Comparison of ENCODE assay signal across 9 mouse cellular contexts in the genomic region with DNA sequence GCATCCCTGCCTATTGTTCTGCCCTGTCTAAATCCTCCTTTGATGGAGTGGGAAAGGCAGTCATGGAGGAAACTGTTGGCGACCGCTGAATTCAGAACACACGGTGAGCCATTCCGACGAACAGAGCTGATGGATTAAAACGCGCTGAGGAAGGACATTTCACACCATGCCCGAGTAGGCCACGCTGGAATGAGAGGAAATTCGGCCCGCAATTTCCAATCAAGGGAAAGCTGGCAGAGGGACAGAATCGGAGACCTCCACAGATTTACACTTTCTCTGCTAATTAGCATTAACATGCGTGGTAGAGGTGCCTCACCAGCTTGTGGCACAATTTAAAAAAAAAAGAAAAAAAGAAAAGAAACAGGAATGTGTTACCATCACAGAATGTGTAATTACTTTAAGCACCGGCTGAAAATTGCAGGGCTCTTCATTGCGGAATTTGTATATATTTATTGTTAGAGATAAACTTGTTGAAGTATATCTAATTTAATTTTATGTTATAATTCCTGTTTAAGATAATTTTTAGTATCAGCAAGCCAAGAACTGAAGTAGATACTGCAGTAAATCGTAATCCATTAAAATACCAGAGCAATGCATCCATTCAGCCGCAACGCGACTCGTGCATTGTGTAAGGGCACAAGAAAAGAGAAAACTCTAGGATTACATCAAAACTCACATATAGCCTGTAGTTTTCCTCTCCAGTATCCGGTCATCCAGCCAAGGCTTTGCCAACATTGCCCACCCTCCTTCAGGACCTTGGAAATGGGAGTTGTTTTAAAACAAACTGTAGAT.
DNase-seq lines count a peak whose midpoint lies in the region; ATAC-seq and TF ChIP-seq lines count a peak whose summit lies in the region.
"Had no signal": no experiment of that assay in that cellular context is flagged by ENCODE, and none has a peak within 500 bp of the region (broad histone marks: within the 10 kb centered on the region; RNA-seq: fewer than 3 reads in every experiment).

No protein-coding gene starts in this region.

- H3K4me3 ChIP-seq in intestine, embryonic 15.5 days (replicated peaks): no peak overlapping the region
- no peak overlapping the region for H3K4me3 ChIP-seq in intestine, postnatal 0 days (ENCODE audit: low read depth, low read length)
- H3K4me3 ChIP-seq in forebrain, embryonic 10.5 days: peak overlapping the region; percentile 35
- peak overlapping the region; percentile 36 for H3K4me3 ChIP-seq in midbrain, embryonic 10.5 days

- 49% methylated on average over 21 of the region's 21 CpGs for WGBS in intestine, embryonic 15.5 days
- 54% methylated on average over 21 of the region's 21 CpGs for WGBS in intestine, postnatal 0 days
- 36% methylated on average over 21 of the region's 21 CpGs for WGBS in forebrain, embryonic 10.5 days
- WGBS in midbrain, embryonic 10.5 days: 43% methylated on average over 21 of the region's 21 CpGs

- no peak for ATAC-seq in intestine, embryonic 15.5 days
- ATAC-seq in intestine, postnatal 0 days: no peak

- no peaks in the 10 kb centered on the region for H3K36me3 ChIP-seq in intestine, embryonic 15.5 days
- H3K36me3 ChIP-seq in intestine, postnatal 0 days (ENCODE audit: control insufficient read depth, insufficient read depth): no peaks in the 10 kb centered on the region
- no peaks in the 10 kb centered on the region for H3K36me3 ChIP-seq in forebrain, embryonic 10.5 days (replicated peaks)
- no peaks in the 10 kb centered on the region for H3K36me3 ChIP-seq in midbrain, embryonic 10.5 days

- no peaks in the 10 kb centered on the region for H3K27me3 ChIP-seq in intestine, embryonic 15.5 days (replicated peaks)
- H3K27me3 ChIP-seq in intestine, postnatal 0 days (replicated peaks; ENCODE audit: control insufficient read depth, insufficient read depth, low read length): no peaks in the 10 kb centered on the region
- no peaks in the 10 kb centered on the region for H3K27me3 ChIP-seq in forebrain, embryonic 10.5 days (ENCODE audit: poor library complexity, severe bottlenecking)
- H3K27me3 ChIP-seq in midbrain, embryonic 10.5 days (ENCODE audit: low read depth, poor library complexity, severe bottlenecking): no peaks in the 10 kb centered on the region; the same call in 1 of the 2 replicates

- H3K9me3 ChIP-seq in intestine, embryonic 15.5 days: no peaks in the 10 kb centered on the region
- no peaks in the 10 kb centered on the region for H3K9me3 ChIP-seq in intestine, postnatal 0 days (ENCODE audit: control insufficient read depth)
- H3K9me3 ChIP-seq in forebrain, embryonic 10.5 days: no peaks in the 10 kb centered on the region
- H3K9me3 ChIP-seq in midbrain, embryonic 10.5 days (replicated peaks): no peaks in the 10 kb centered on the region

- TF ChIP-seq CTCF in intestine, postnatal 0 days (IDR thresholded peaks at IDR 0.05; ENCODE audit: low read depth): no peak

- H3K4me2 ChIP-seq in intestine, embryonic 15.5 days (replicated peaks): 0 out of 2 replicates have a peak overlapping the region, but pooled peaks have one; percentile 4
- no peak overlapping the region for H3K4me2 ChIP-seq in intestine, postnatal 0 days (replicated peaks; ENCODE audit: low read depth)

- no peak overlapping the region for H3K27ac ChIP-seq in intestine, embryonic 15.5 days
- H3K27ac ChIP-seq in intestine, postnatal 0 days (ENCODE audit: low read depth, low read length): no peak overlapping the region
- H3K27ac ChIP-seq in forebrain, embryonic 10.5 days: peak overlapping the region; percentile 49; the same call in 1 of the 2 replicates
- peak overlapping the region; percentile 42; the same call in 1 of the 2 replicates for H3K27ac ChIP-seq in midbrain, embryonic 10.5 days (replicated peaks)

- DNase-seq in NIH3T3 (ENCODE audit: low read depth) (peak; percentile 20), adipocyte (ENCODE audit: low spot score) (no peak)
- DNase-seq in forebrain, embryonic 10.5 days (ENCODE audit: extremely low spot score, low spot score): peak; percentile 16
- peak; percentile 22 for DNase-seq in midbrain, embryonic 10.5 days (ENCODE audit: low spot score)
- no peak for DNase-seq in ovary, postnatal 14 days (ENCODE audit: low spot score)
- DNase-seq in natural killer cell, adult 2 months (ENCODE audit: low spot score in 2 of 2): no peak
- DNase-seq: adrenal gland, adult 8-10 months had no signal

- H3K9ac ChIP-seq in intestine, embryonic 15.5 days: no peak overlapping the region
- no peak overlapping the region for H3K9ac ChIP-seq in intestine, postnatal 0 days (ENCODE audit: low read depth, low read length)

- H3K4me1 ChIP-seq in intestine, embryonic 15.5 days (replicated peaks): no peaks in the 10 kb centered on the region
- no peaks in the 10 kb centered on the region for H3K4me1 ChIP-seq in intestine, postnatal 0 days (replicated peaks; ENCODE audit: control insufficient read depth, insufficient read depth, low read length)
- peaks cover 24% of the 10 kb centered on the region for H3K4me1 ChIP-seq in forebrain, embryonic 10.5 days
- peaks cover 15% of the 10 kb centered on the region for H3K4me1 ChIP-seq in midbrain, embryonic 10.5 days

Comparison
In these comparisons a context has a peak if more than half of its experiments do, and no peak if none do; other contexts are left out.
1. H3K27ac ChIP-seq: peak in forebrain, embryonic 10.5 days (single experiment) and midbrain, embryonic 10.5 days (single experiment); none in intestine, embryonic 15.5 days (single experiment) and intestine, postnatal 0 days (single experiment).
2. H3K4me3 ChIP-seq: peak in forebrain, embryonic 10.5 days (single experiment) and midbrain, embryonic 10.5 days (single experiment); none in intestine, embryonic 15.5 days (single experiment) and intestine, postnatal 0 days (single experiment).
3. DNase-seq: peak in NIH3T3 (single experiment), forebrain, embryonic 10.5 days (single experiment) and midbrain, embryonic 10.5 days (single experiment); none in ovary, postnatal 14 days (single experiment), adipocyte (single experiment) and natural killer cell, adult 2 months (0 of 2).